Mouse (Mus musculus): ENCODE measurements around the gene Pxn.

Gene Pxn

DNA sequence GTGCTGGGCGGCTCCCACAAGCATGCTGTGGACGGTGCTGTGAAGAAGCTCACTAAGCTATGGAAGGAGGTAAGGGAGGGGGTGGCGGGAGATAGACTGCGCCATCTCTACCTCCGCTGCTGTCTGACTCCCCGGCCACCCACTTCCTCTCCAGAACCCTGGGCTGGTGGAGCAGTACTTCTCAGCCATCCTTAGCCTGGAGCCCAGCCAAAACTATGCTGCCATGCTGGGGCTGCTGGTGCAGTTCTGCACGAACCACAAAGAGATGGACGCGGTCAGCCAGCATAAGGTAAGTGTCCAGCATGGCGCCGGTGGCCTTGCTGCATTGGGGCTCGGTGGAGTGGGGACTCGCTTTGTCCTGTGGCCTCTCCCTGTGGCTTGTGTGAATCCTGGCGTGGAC, 72.4 kb downstream of the Pxn start:
- no peak for DNase-seq (ENCODE audit: low spot score in 2 of 2)

DNA sequence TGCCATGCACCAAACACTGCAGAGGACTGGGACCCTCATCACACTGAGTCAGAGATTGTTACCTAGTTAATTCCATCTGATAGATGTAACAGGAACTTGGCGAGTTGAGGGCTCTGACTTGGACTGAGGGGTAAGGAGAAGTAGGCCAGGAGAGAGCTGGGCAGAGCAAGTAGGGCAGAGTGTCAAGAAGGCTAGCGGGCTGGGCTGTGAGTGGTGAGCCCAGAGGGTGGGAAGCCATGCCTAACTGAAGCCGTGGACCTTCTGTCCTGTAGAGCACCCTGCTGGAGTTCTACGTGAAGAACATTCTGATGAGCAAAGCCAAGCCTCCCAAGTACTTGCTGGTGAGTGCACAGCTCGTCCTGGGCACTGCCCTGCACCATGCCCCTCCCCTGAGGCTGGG, 72.9 kb downstream of the Pxn start:
- no peak for DNase-seq (ENCODE audit: low spot score in 2 of 2)

DNA sequence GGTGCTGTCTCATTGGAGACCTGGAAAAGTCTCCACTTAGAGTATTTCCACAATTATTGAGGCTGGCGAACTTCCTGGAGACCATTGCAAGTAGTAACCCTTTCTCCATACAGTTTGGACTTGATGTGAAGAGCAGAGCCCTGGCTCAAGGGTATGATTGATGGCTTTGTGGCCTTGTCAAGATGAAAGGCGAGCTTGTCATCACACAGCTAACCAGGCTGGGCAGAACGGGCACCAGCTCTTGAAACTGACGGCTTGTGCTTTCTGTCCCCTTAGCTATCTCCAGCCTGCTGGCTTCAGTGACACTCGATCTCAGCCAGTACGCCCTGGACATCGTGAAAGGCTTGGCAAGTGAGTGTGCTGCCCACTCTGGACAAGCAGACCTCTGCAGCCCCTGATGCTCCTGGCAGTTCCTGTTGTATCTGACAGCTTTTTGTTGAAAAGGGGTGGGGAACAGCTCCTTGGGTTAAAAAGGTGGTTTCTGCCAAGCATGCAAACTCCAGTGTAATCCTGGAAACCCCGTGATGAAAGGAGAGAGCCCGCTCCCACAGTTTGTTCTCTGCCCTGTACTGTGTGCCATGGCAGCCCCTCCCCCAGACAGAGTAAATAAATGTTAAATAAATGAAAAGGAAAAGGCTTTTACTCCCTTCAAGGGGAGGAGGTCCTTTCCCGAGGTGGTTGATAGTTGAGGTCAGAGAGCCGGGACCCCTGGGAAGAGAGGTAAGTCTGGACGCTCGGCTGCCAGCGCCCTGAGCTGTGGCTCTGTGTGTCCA, 73.9 kb downstream of the Pxn start:
- DNase-seq (ENCODE audit: low spot score in 2 of 2): no peak

DNA sequence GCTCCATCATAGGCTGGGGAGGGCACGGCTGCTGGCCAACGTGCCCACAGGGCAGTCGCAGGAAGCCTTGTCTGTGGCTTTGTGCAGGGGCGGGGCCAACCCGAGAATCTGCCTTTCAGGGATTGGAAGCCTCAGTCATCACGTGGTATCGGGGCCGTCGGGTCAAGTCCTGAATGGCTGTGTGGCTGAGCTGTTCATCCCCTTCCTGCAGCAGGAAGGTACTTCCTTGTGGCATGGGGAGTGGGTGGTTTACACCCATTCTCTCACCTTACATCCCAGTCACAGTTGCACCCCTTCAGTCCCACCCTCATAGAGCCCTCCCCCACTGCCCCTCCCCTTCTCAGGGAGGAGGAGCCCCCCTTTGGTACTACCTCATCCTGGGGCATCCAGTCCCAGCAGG, 75.2 kb downstream of the Pxn start:
- DNase-seq (ENCODE audit: low spot score in 2 of 2): no peak

DNA sequence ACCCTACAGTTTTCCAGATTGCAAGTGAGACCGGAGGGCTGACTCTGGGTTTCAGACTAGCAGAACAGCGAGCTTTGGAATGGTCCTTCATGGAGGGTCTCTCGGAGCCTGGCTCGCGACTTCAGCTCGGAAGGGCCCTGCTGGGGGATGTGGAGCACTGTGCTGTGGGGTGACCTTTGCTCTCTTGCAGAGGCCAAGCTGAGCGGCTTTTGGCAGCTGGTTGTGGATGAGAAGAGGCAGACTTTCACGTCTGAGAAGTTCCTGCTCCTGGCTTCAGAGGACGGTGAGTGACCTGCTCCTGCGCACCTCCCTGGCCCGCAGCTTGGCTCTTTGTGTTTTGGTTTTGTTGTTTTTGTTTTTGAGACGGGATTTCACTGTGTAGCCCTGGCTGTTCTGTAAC, 79.1 kb downstream of the Pxn start:
- DNase-seq (ENCODE audit: low spot score in 2 of 2): no peak

DNA sequence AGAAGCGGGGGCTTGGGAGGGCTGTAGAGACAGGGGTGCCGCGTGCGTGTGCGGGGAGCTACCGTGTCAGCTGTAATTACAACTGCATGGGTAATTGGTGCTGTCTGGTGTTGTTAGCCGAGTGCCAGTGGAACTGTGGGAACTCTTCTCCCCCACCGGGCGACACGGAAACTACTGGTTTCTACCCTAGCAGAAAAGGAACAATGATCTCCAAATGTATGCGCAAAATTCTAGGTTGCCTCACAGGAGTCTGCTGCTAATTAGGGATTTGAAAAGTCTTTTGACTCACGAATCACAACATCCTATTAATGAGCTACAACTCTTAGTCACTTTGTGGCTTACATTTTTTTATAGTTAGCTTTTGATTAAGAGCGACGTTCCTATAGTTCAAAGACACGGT, 79.7 kb downstream of the Pxn start:
- no peak for DNase-seq (ENCODE audit: low spot score in 2 of 2)

DNA sequence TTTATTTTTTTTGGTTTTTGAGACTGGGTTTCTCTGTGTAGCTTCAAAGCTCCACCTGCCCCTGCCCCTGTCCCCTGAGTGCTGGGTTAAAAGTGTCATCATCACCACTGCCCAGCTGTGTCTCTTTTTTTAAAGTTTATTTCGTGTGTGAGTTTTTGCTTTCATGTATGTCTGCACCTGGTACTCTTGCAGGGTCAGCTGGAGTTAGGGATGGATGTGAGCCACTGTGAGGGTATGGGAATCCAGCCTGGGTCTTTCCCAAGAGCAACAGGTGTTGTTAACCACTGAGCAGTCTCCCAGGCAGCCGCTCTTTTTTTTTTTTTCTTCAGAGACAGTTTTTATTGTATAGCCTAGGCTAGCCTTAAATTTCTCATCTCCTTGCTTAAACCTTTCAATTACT, 80.3 kb downstream of the Pxn start:
- no peak for DNase-seq (ENCODE audit: low spot score in 2 of 2)

DNA sequence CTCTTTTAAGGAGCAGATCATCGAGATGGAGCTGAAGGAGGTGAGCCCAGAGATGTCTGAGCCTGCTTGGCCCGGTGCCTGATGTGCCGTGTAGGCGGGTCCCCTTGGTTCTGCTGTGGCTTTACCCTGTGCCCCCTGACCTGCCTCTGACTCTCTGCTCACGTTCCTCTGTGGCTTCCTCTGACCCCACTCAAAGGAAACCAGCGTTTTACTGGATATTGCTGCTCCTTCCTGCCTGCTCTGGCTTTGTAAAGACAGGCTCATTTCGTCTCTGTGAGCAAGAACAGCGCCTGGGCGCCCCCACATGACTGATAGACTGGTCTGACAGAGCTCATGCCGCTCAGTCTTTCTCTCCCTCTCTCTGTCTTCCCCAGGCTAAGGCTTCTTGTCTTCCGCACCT, 84.6 kb downstream of the Pxn start:
- no peak for DNase-seq (ENCODE audit: low spot score in 2 of 2)

DNA sequence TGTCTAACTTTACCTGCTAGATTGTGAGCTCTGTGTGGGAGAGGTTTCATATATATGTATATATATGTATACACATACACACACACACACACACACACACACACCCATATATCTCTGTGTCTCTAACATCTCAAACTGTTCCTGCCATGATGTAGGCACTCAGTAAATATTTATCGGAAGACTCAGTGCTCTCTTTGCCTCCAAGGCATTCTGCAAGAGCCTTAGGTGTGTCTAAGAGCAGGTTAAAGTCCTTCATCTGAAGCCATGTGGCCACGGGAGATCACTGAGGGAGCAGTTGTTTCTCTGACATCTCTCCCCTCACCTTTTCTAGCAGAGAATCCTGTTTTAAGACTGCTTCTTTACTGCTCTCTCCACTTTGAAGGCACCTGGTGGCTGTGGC, 85.0 kb downstream of the Pxn start:
- DNase-seq (ENCODE audit: low spot score in 2 of 2): no peak

DNA sequence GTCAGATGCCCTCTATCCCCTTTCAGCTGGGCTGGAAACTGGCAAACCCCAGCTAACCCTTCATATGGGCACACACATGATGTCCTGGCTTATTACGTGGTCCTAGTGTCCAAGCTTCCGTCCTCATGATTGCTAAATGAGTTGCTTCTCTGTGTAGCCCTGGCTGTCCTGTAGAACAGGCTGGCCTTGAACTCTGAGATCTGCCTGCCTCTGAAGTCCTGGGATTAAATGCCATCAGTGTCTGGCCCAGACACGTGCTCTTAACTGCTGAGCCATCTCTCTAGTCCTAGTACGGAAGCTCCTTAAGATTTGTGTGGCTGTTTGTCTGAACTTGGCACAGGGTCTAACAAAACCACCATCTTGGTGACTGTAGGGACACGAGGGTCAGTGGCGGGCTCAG, 97.1 kb downstream of the Pxn start:
- no peak for DNase-seq (ENCODE audit: low spot score in 2 of 2)

Data from spleen, postnatal 10 days (tissue).